Mouse (Mus musculus): Measurements from ENCODE around the gene Cpne7. TPM values are rescaled to one million over a fixed set of nuclear protein-coding genes. Genes with fewer than 3 reads are reported as not detected.

The Cpne7 gene
- polyA plus RNA-seq, 1 experiment, result 2.9 TPM

DNA sequence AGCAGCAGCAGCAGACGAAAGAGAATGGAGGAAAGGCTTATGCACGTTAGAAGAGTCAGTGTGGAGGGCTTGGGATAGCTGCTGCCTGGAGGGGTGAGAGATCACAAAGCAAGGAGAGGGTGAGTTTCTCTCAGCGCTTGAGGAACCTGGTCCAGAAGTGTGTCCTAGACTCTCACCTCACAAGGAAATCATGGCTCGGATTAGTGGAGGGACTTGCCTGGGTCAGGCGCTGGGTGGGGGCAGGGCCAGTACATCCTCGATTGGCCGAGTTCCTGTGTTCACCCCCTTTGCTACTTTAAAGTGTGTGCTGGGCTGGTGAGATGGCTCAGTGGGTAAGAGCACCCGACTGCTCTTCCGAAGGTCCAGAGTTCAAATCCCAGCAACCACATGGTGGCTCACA is 18.6 kb downstream of the Cpne7 start:
- Histone ChIP-seq H3K4me3 (ENCODE audit: low read depth, low read length) (no peak overlapping the region), H3K36me3 (ENCODE audit: control insufficient read depth, insufficient read depth, low read length, poor library complexity, severe bottlenecking) (no peaks in the 10 kb centered on the region), H3K27me3 (ENCODE audit: control insufficient read depth, insufficient read depth, low read length, poor library complexity, severe bottlenecking) (no peaks in the 10 kb centered on the region), H3K4me1 (ENCODE audit: control insufficient read depth, insufficient read depth, low read length) (no peaks in the 10 kb centered on the region), H3K9ac (ENCODE audit: low read depth, poor library complexity, severe bottlenecking) (no peak overlapping the region), H3K27ac (ENCODE audit: insufficient read depth, low read length) (no peak overlapping the region), H3K9me3 (replicated peaks; ENCODE audit: control insufficient read depth, insufficient read depth, low read length, poor library complexity, severe bottlenecking) (no peaks in the 10 kb centered on the region)
- TF ChIP-seq POLR2A (IDR thresholded peaks at IDR 0.05; ENCODE audit: insufficient read depth, low read length), result no peak

- H3K9ac ChIP-seq (ENCODE audit: low read depth, poor library complexity, severe bottlenecking), result no peak overlapping the region
- H3K27me3 ChIP-seq (ENCODE audit: control insufficient read depth, insufficient read depth, low read length, poor library complexity, severe bottlenecking), result no peaks in the 10 kb centered on the region
- no peaks in the 10 kb centered on the region for H3K9me3 ChIP-seq (replicated peaks; ENCODE audit: control insufficient read depth, insufficient read depth, low read length, poor library complexity, severe bottlenecking)
- TF ChIP-seq EP300 (IDR thresholded peaks at IDR 0.05; ENCODE audit: insufficient read depth, low read depth, low read length) (no peak), CTCF (IDR thresholded peaks at IDR 0.05; ENCODE audit: low read depth, low read length) (no peak), POLR2A (IDR thresholded peaks at IDR 0.05; ENCODE audit: insufficient read depth, low read length) (no peak)
- no peak overlapping the region for H3K27ac ChIP-seq (ENCODE audit: insufficient read depth, low read length)
- no peaks in the 10 kb centered on the region for H3K4me1 ChIP-seq (ENCODE audit: control insufficient read depth, insufficient read depth, low read length)
- H3K4me3 ChIP-seq (ENCODE audit: low read depth, low read length), result no peak overlapping the region
- H3K36me3 ChIP-seq (ENCODE audit: control insufficient read depth, insufficient read depth, low read length, poor library complexity, severe bottlenecking), result no peaks in the 10 kb centered on the region
Measured at GRCm38 (mm10) chr8:123136287-123136686, 19.1 kb downstream of the Cpne7 start.

DNA sequence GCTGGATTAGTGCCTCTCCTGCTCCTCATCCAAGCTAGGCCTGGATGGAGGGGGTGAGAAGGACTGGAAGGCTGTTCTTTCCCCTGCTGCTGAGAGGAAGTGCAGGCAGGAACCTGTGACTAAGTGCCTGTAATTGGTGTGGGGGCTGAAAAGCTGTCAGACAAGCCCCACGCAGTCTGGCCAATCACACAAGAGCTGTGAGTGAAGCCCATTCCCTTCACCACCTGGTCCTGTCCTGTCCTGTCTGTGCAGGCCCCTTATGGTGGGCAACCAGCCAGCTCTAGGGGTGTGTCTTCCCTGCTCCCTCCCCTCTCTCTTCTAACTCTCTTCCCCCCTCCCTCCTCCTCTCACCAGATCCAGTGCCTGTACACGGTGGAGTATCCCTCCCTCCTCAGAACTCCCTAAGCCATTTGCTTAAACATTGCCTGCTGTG is 20.5 kb downstream of the Cpne7 start:
- no peaks in the 10 kb centered on the region for H3K9me3 ChIP-seq (replicated peaks; ENCODE audit: control insufficient read depth, insufficient read depth, low read length, poor library complexity, severe bottlenecking)
- no peaks in the 10 kb centered on the region for H3K27me3 ChIP-seq (ENCODE audit: control insufficient read depth, insufficient read depth, low read length, poor library complexity, severe bottlenecking)
- no peak for TF ChIP-seq EP300 (IDR thresholded peaks at IDR 0.05; ENCODE audit: insufficient read depth, low read depth, low read length)
- TF ChIP-seq POLR2A (IDR thresholded peaks at IDR 0.05; ENCODE audit: insufficient read depth, low read length), result no peak
- H3K27ac ChIP-seq (ENCODE audit: insufficient read depth, low read length), result no peak overlapping the region
- H3K36me3 ChIP-seq (ENCODE audit: control insufficient read depth, insufficient read depth, low read length, poor library complexity, severe bottlenecking), result no peaks in the 10 kb centered on the region
- no peak overlapping the region for H3K9ac ChIP-seq (ENCODE audit: low read depth, poor library complexity, severe bottlenecking)
- no peak overlapping the region for H3K4me3 ChIP-seq (ENCODE audit: low read depth, low read length)
- no peaks in the 10 kb centered on the region for H3K4me1 ChIP-seq (ENCODE audit: control insufficient read depth, insufficient read depth, low read length)

GRCm38 (mm10) chr8:123138741-123139140 is 21.6 kb downstream of the Cpne7 start:
- H3K27ac ChIP-seq (ENCODE audit: insufficient read depth, low read length), result no peak overlapping the region
- TF ChIP-seq EP300 (IDR thresholded peaks at IDR 0.05; ENCODE audit: insufficient read depth, low read depth, low read length), result no peak
- no peak for TF ChIP-seq POLR2A (IDR thresholded peaks at IDR 0.05; ENCODE audit: insufficient read depth, low read length)
- no peak for TF ChIP-seq CTCF (IDR thresholded peaks at IDR 0.05; ENCODE audit: low read depth, low read length)

DNA sequence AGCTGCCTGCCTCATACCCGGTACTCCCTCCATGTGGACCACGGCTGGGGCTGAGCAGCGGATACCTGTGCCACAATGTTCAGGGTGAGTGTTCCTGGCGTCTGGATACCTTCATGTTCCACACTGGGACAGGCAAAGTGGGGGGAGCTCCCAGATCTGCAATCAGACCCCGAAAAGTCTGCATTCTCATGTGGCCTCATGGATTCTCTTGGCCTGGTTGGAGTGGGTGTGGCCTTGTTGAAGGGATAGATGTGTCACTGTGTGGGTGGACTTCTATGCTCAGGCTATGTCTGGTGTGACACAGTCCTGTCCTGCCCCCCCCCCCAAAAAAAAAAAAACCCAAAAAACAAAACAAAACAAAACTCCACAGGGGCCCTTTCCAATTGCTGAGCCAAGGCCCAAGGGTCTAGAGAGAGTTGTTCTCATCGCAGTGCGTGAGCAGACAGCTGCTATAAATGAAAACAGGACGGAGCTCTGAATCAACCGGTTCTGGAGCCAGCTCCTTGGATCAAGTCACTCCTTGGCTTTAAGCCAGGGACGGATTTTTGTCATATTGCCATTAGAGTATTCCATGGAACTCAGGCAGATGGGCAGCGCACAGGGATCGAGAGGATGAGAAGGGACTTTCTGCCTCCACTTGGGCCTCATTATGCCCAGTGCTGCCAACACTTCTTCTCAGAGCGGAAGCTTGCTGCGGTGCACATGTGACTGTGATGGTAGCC is 24.7 kb downstream of the Cpne7 start:
- no peak overlapping the region for H3K4me3 ChIP-seq (ENCODE audit: low read depth, low read length)

More at GRCm38 (mm10) chr8:123138741-123139140, 21.6 kb downstream of the Cpne7 start:
- no peak overlapping the region for H3K9ac ChIP-seq (ENCODE audit: low read depth, poor library complexity, severe bottlenecking)
- no peaks in the 10 kb centered on the region for H3K27me3 ChIP-seq (ENCODE audit: control insufficient read depth, insufficient read depth, low read length, poor library complexity, severe bottlenecking)
- H3K9me3 ChIP-seq (replicated peaks; ENCODE audit: control insufficient read depth, insufficient read depth, low read length, poor library complexity, severe bottlenecking), result no peaks in the 10 kb centered on the region
- no peaks in the 10 kb centered on the region for H3K4me1 ChIP-seq (ENCODE audit: control insufficient read depth, insufficient read depth, low read length)
- no peaks in the 10 kb centered on the region for H3K36me3 ChIP-seq (ENCODE audit: control insufficient read depth, insufficient read depth, low read length, poor library complexity, severe bottlenecking)
- H3K4me3 ChIP-seq (ENCODE audit: low read depth, low read length), result no peak overlapping the region

GRCm38 (mm10) chr8:123145279-123145678 is 28.1 kb downstream of the Cpne7 start:
- Histone ChIP-seq H3K36me3 (ENCODE audit: control insufficient read depth, insufficient read depth, low read length, poor library complexity, severe bottlenecking) (no peaks in the 10 kb centered on the region), H3K27me3 (ENCODE audit: control insufficient read depth, insufficient read depth, low read length, poor library complexity, severe bottlenecking) (no peaks in the 10 kb centered on the region), H3K9ac (ENCODE audit: low read depth, poor library complexity, severe bottlenecking) (no peak overlapping the region), H3K4me1 (ENCODE audit: control insufficient read depth, insufficient read depth, low read length) (peaks cover 2% of the 10 kb centered on the region), H3K9me3 (replicated peaks; ENCODE audit: control insufficient read depth, insufficient read depth, low read length, poor library complexity, severe bottlenecking) (no peaks in the 10 kb centered on the region), H3K27ac (ENCODE audit: insufficient read depth, low read length) (no peak overlapping the region), H3K4me3 (ENCODE audit: low read depth, low read length) (no peak overlapping the region)
- TF ChIP-seq EP300 (IDR thresholded peaks at IDR 0.05; ENCODE audit: insufficient read depth, low read depth, low read length), result no peak
- no peak for TF ChIP-seq POLR2A (IDR thresholded peaks at IDR 0.05; ENCODE audit: insufficient read depth, low read length)
- peak; percentile 39 for TF ChIP-seq CTCF (IDR thresholded peaks at IDR 0.05; ENCODE audit: low read depth, low read length)

More for the DNA sequence above, 24.7 kb downstream of the Cpne7 start:
- Histone ChIP-seq H3K9me3 (replicated peaks; ENCODE audit: control insufficient read depth, insufficient read depth, low read length, poor library complexity, severe bottlenecking) (no peaks in the 10 kb centered on the region), H3K36me3 (ENCODE audit: control insufficient read depth, insufficient read depth, low read length, poor library complexity, severe bottlenecking) (no peaks in the 10 kb centered on the region), H3K4me1 (ENCODE audit: control insufficient read depth, insufficient read depth, low read length) (no peaks in the 10 kb centered on the region), H3K27me3 (ENCODE audit: control insufficient read depth, insufficient read depth, low read length, poor library complexity, severe bottlenecking) (no peaks in the 10 kb centered on the region), H3K27ac (ENCODE audit: insufficient read depth, low read length) (no peak overlapping the region), H3K9ac (ENCODE audit: low read depth, poor library complexity, severe bottlenecking) (no peak overlapping the region)
- TF ChIP-seq CTCF (IDR thresholded peaks at IDR 0.05; ENCODE audit: low read depth, low read length), result no peak
- no peak for TF ChIP-seq EP300 (IDR thresholded peaks at IDR 0.05; ENCODE audit: insufficient read depth, low read depth, low read length)

Measured in ES-Bruce4 (cell line).